Mouse (Mus musculus): ENCODE data around the gene Pla2g4c.

Gene Pla2g4c

DNA sequence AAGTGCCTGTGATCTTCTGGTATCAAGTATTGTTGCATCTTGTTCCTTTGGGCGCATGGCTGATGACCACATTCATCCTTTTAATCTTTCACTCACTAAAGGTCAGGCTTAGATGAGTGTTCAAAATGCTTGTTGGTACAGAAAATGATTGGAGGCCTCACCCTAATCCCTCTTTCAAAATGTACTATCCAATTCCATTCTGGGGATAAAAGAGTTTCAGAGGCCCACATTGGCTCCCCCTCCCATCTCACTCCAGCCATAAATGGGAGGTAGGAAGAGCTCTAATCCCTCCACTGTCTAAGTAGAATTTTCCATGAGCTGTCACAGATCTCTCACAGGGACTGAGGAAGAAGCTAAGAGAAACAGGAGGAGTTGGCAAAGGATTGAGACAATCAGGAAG, 73.4 kb downstream of the Pla2g4c start, which contains the start of gene Cabp5:
Gene Cabp5, plus strand, starts transcription at position 301 of the 400 bp plus-strand sequence.
- DNase-seq: no peak
